ENCODE assay signal across 1 mouse cellular context in the genomic region with DNA sequence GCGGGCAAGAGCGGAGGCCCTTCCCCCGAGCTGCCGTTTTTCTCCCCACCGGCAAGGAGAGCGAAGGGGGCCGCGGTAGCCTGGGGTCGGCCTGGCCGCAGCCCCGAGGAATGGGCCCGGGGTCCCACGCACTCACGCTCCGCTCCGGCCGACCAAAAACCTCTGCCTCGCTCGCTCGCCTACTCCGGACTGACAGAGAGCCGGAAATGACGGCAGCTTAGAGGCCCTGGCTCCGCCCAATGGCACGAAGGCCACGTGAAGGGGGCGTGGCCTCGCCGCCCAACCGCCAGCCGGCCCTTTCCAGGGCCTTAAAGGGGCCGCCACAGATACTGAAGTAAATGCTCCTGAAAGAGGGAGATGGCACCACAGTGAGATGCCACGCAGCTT.
TF ChIP-seq lines count a peak whose summit lies in the region.

No protein-coding gene starts in this region.

TF ChIP-seq in CH12.LX, 34 proteins besides CTCF, POLR2A, EP300 and RAD21 (continued from another document):
- TF ChIP-seq TBP (conservative IDR thresholded peaks at IDR 0.05; ENCODE audit: low read depth, low read length) (peak; percentile 97), NRF1 (IDR thresholded peaks at IDR 0.05; ENCODE audit: low read depth, low read length) (no peak), ETS1 (conservative IDR thresholded peaks at IDR 0.05; ENCODE audit: low read depth, low read length) (peak; percentile 66), ZNF384 (IDR thresholded peaks at IDR 0.05; ENCODE audit: low read depth, low read length) (no peak), POLR2AphosphoS2 (IDR thresholded peaks at IDR 0.05; ENCODE audit: low read depth, low read length) (peak; percentile 90), PAX5 (IDR thresholded peaks at IDR 0.05; ENCODE audit: low read length) (no peak), HCFC1 (IDR thresholded peaks at IDR 0.05; ENCODE audit: low read depth, low read length) (peak; percentile 75), MYC (IDR thresholded peaks at IDR 0.05; ENCODE audit: low read depth, low read length) (peak; percentile 70; the same call in 1 of the 2 replicates), USF1 (IDR thresholded peaks at IDR 0.05; ENCODE audit: low read depth, low read length) (peak; percentile 94), RCOR1 (conservative IDR thresholded peaks at IDR 0.05; ENCODE audit: low read depth, low read length) (no peak; the same call in 1 of the 2 replicates), MAFK (IDR thresholded peaks at IDR 0.05; ENCODE audit: insufficient replicate concordance, low read length) (no peak)
